12 mouse cellular contexts compared by ENCODE assay signal in the genomic region with DNA sequence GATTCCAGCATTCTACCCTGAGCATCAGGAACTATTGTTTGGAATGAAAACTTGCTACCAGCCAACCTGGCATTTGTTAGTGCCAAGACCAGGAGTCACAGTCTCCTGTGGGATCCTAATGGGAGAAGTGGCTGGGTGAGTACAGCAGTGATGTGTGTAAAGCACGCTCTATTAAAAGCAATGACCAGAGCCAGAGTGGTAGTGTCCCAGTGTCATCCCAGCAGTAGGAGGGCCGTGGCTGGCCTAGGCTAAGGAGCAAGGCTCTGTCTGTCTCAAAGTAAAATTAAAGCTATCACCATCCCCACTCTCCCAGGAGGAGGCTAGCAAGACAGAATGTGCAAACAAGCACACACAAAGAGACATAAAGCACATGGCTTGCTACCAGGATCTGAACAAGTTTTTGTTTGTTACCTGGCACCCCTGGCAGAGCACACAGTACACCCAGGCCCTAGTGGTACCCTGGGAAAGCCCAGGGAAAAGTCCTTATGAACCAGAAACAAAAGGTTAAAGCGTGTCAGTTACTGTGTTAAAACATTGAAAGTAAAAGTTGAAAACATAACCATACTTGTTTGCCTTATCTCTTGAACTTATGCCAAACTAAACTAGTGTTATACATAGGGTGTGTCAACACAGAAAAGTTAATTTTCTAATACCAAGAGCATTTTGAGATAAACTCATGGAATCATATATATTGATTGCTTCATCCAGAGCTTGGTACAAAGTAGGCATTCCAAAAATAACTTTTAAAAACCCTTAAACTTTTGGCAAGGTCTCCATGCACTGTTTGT.
DNase-seq lines count a peak whose midpoint lies in the region; ATAC-seq and TF ChIP-seq lines count a peak whose summit lies in the region.
"Had no signal": no experiment of that assay in that cellular context is flagged by ENCODE, and none has a peak within 500 bp of the region (broad histone marks: within the 10 kb centered on the region; RNA-seq: fewer than 3 reads in every experiment).

No protein-coding gene starts in this region.

- no peak overlapping the region for H3K4me2 ChIP-seq in intestine, embryonic 14.5 days (ENCODE audit: low read length)
- H3K4me2 ChIP-seq in intestine, postnatal 0 days (replicated peaks; ENCODE audit: low read depth), result no peak overlapping the region
- no peak overlapping the region for H3K4me2 ChIP-seq in heart, embryonic 15.5 days
- no peak overlapping the region for H3K4me2 ChIP-seq in liver, embryonic 15.5 days
- no peak overlapping the region for H3K4me2 ChIP-seq in midbrain, postnatal 0 days (ENCODE audit: low read depth, low read length, poor library complexity, severe bottlenecking)

- no peaks in the 10 kb centered on the region for H3K9me3 ChIP-seq in intestine, embryonic 14.5 days (ENCODE audit: control insufficient read depth, low read length)
- no peaks in the 10 kb centered on the region for H3K9me3 ChIP-seq in intestine, postnatal 0 days (ENCODE audit: control insufficient read depth)
- no peaks in the 10 kb centered on the region for H3K9me3 ChIP-seq in heart, embryonic 15.5 days (replicated peaks)
- no peaks in the 10 kb centered on the region for H3K9me3 ChIP-seq in liver, embryonic 15.5 days (replicated peaks)
- no peaks in the 10 kb centered on the region for H3K9me3 ChIP-seq in midbrain, postnatal 0 days (ENCODE audit: low read length)
- H3K9me3 ChIP-seq: midbrain, embryonic 10.5 days had no signal

- H3K36me3 ChIP-seq in intestine, embryonic 14.5 days (ENCODE audit: control insufficient read depth, insufficient read depth, low read length), result no peaks in the 10 kb centered on the region
- H3K36me3 ChIP-seq in intestine, postnatal 0 days (ENCODE audit: control insufficient read depth, insufficient read depth), result no peaks in the 10 kb centered on the region
- no peaks in the 10 kb centered on the region for H3K36me3 ChIP-seq in heart, embryonic 15.5 days
- H3K36me3 ChIP-seq in liver, embryonic 15.5 days (replicated peaks), result no peaks in the 10 kb centered on the region
- H3K36me3 ChIP-seq in midbrain, postnatal 0 days (ENCODE audit: insufficient read depth, low read length), result no peaks in the 10 kb centered on the region

- no peak overlapping the region for H3K4me3 ChIP-seq in intestine, embryonic 14.5 days (ENCODE audit: low read depth, low read length)
- H3K4me3 ChIP-seq in intestine, postnatal 0 days (ENCODE audit: low read depth, low read length), result no peak overlapping the region
- no peak overlapping the region for H3K4me3 ChIP-seq in heart, embryonic 15.5 days
- H3K4me3 ChIP-seq in liver, embryonic 15.5 days (replicated peaks), result no peak overlapping the region
- H3K4me3 ChIP-seq in midbrain, postnatal 0 days (ENCODE audit: low read depth, low read length), result no peak overlapping the region
- H3K4me3 ChIP-seq: midbrain, embryonic 10.5 days had no signal

- 81% methylated on average over 3 of the region's 3 CpGs for WGBS in intestine, embryonic 14.5 days
- 64% methylated on average over 3 of the region's 3 CpGs for WGBS in intestine, postnatal 0 days
- WGBS in heart, embryonic 15.5 days, result 53% methylated on average over 3 of the region's 3 CpGs
- WGBS in liver, embryonic 15.5 days (ENCODE audit: insufficient replicate concordance), result 69% methylated on average over 3 of the region's 3 CpGs
- WGBS in midbrain, postnatal 0 days, result 85% methylated on average over 3 of the region's 3 CpGs

- no peak for TF ChIP-seq CTCF in intestine, postnatal 0 days (IDR thresholded peaks at IDR 0.05; ENCODE audit: low read depth)
- TF ChIP-seq CTCF in midbrain, postnatal 0 days (IDR thresholded peaks at IDR 0.05), result no peak

- no peak for DNase-seq in intestine, embryonic 14.5 days (ENCODE audit: low spot score)
- peak; percentile 39 for DNase-seq in adipocyte (ENCODE audit: low spot score)
- DNase-seq in left cerebral cortex, adult 18-20 months (ENCODE audit: low spot score in 2 of 2), result no peak
- DNase-seq in cerebellum, postnatal 10 days, result no peak
- no peak for DNase-seq in midbrain, postnatal 0 days (ENCODE audit: low spot score)
- DNase-seq: cerebellum, postnatal 14 days; gastrocnemius, postnatal 14 days; retina, postnatal 1 day had no signal

- peak overlapping the region; percentile 6; the same call in 1 of the 2 replicates for H3K27ac ChIP-seq in intestine, embryonic 14.5 days (ENCODE audit: low read depth)
- no peak overlapping the region for H3K27ac ChIP-seq in intestine, postnatal 0 days (ENCODE audit: low read depth, low read length)
- H3K27ac ChIP-seq in heart, embryonic 15.5 days, result peak overlapping the region; percentile 70
- peak overlapping the region; percentile 26; the same call in 1 of the 2 replicates for H3K27ac ChIP-seq in liver, embryonic 15.5 days (replicated peaks)
- no peak overlapping the region for H3K27ac ChIP-seq in midbrain, postnatal 0 days (ENCODE audit: low read depth, low read length)
- H3K27ac ChIP-seq: midbrain, embryonic 10.5 days had no signal

- no peak for ATAC-seq in intestine, embryonic 14.5 days (replicated peaks; ENCODE audit: low FRiP score, low TSS enrichment, low read depth)
- ATAC-seq in intestine, postnatal 0 days, result no peak
- ATAC-seq in heart, embryonic 15.5 days (replicated peaks; ENCODE audit: insufficient number of reproducible peaks, insufficient read depth, low FRiP score, low read depth), result no peak
- ATAC-seq in liver, embryonic 15.5 days (ENCODE audit: insufficient read depth), result no peak
- no peak for ATAC-seq in midbrain, postnatal 0 days (ENCODE audit: low FRiP score)

- no peaks in the 10 kb centered on the region for H3K27me3 ChIP-seq in intestine, embryonic 14.5 days (replicated peaks; ENCODE audit: control insufficient read depth, insufficient read depth, low read length)
- H3K27me3 ChIP-seq in intestine, postnatal 0 days (replicated peaks; ENCODE audit: control insufficient read depth, insufficient read depth, low read length), result no peaks in the 10 kb centered on the region
- H3K27me3 ChIP-seq in heart, embryonic 15.5 days, result no peaks in the 10 kb centered on the region
- H3K27me3 ChIP-seq in liver, embryonic 15.5 days, result no peaks in the 10 kb centered on the region
- no peaks in the 10 kb centered on the region for H3K27me3 ChIP-seq in midbrain, postnatal 0 days (ENCODE audit: insufficient read depth, low read length)

- peaks cover 32% of the 10 kb centered on the region for H3K4me1 ChIP-seq in intestine, embryonic 14.5 days (replicated peaks; ENCODE audit: control insufficient read depth, insufficient read depth, low read length)
- H3K4me1 ChIP-seq in intestine, postnatal 0 days (replicated peaks; ENCODE audit: control insufficient read depth, insufficient read depth, low read length), result no peaks in the 10 kb centered on the region
- H3K4me1 ChIP-seq in heart, embryonic 15.5 days (replicated peaks), result peaks cover 39% of the 10 kb centered on the region
- peaks cover 61% of the 10 kb centered on the region for H3K4me1 ChIP-seq in liver, embryonic 15.5 days (replicated peaks)
- no peaks in the 10 kb centered on the region for H3K4me1 ChIP-seq in midbrain, postnatal 0 days (ENCODE audit: insufficient read depth, low read length)
- H3K4me1 ChIP-seq: midbrain, embryonic 10.5 days had no signal

- no peak overlapping the region for H3K9ac ChIP-seq in intestine, embryonic 14.5 days (ENCODE audit: low read length)
- H3K9ac ChIP-seq in intestine, postnatal 0 days (ENCODE audit: low read depth, low read length), result no peak overlapping the region
- H3K9ac ChIP-seq in heart, embryonic 15.5 days, result peak overlapping the region; percentile 13; the same call in 1 of the 2 replicates
- no peak overlapping the region for H3K9ac ChIP-seq in liver, embryonic 15.5 days
- H3K9ac ChIP-seq in midbrain, postnatal 0 days (replicated peaks; ENCODE audit: low read length, poor library complexity, severe bottlenecking), result no peak overlapping the region

Comparison
In these comparisons a context has a peak if more than half of its experiments do, and no peak if none do; other contexts are left out.
1. H3K27ac ChIP-seq: peak in intestine, embryonic 14.5 days (single experiment), heart, embryonic 15.5 days (single experiment) and liver, embryonic 15.5 days (single experiment); none in intestine, postnatal 0 days (single experiment) and midbrain, postnatal 0 days (single experiment).